Comparison of ENCODE assay signal across 22 mouse cellular contexts in genomic region chr8:106597067-106597466, GRCm38 (mm10).
"Had no signal": no experiment of that assay in that cellular context is flagged by ENCODE, and none has a peak within 500 bp of the region (broad histone marks: within the 10 kb centered on the region; RNA-seq: fewer than 3 reads in every experiment).

No protein-coding gene starts in this region.

- H3K9me3 ChIP-seq: lung, embryonic 15.5 days; megakaryocyte, embryonic 14.5 days; midbrain, embryonic 10.5 days; midbrain, embryonic 13.5 days; neural tube, embryonic 12.5 days; neural tube, embryonic 15.5 days had no signal

- H3K36me3 ChIP-seq: lung, embryonic 15.5 days; midbrain, embryonic 10.5 days; midbrain, embryonic 13.5 days; neural tube, embryonic 12.5 days; neural tube, embryonic 15.5 days had no signal

- H3K27ac ChIP-seq: hindbrain, postnatal 0 days; layer of hippocampus, adult 2 months; left cerebral cortex, adult 2 months; lung, embryonic 15.5 days; midbrain, embryonic 13.5 days; neural tube, embryonic 12.5 days; neural tube, embryonic 15.5 days; stomach, postnatal 0 days had no signal

- H3K4me2 ChIP-seq: lung, embryonic 15.5 days; midbrain, embryonic 13.5 days; neural tube, embryonic 12.5 days; neural tube, embryonic 15.5 days had no signal

- H3K9ac ChIP-seq: lung, embryonic 15.5 days; midbrain, embryonic 13.5 days; neural tube, embryonic 12.5 days; neural tube, embryonic 15.5 days had no signal

- DNase-seq: kidney, adult 18-20 months; kidney, adult 9 months; kidney, postnatal 25 days; layer of hippocampus, adult 9-11 months; lung, adult 18-20 months; lung, postnatal 10 days; lung, postnatal 36 days; right cerebral cortex, postnatal 25 days; thymus, adult 2 months; thymus, postnatal 14 days; thymus, postnatal 4 days had no signal

- ATAC-seq: hindbrain, postnatal 0 days; inflammation-experienced regulatory T-cells, adult 6 months; midbrain, embryonic 13.5 days had no signal

- H3K4me3 ChIP-seq: layer of hippocampus, adult 2 months; left cerebral cortex, adult 2 months; lung, embryonic 15.5 days; megakaryocyte, embryonic 14.5 days; midbrain, embryonic 10.5 days; midbrain, embryonic 13.5 days; neural tube, embryonic 12.5 days; neural tube, embryonic 15.5 days had no signal

- H3K4me1 ChIP-seq: lung, embryonic 15.5 days; megakaryocyte, embryonic 14.5 days; midbrain, embryonic 13.5 days; neural tube, embryonic 12.5 days; neural tube, embryonic 15.5 days had no signal
